In genomic region chr11:88506109-88506508, GRCm38 (mm10) we compare ENCODE assay signal across 21 mouse cellular contexts.
DNase-seq lines count a peak whose midpoint lies in the region; ATAC-seq and TF ChIP-seq lines count a peak whose summit lies in the region.
"Had no signal": no experiment of that assay in that cellular context is flagged by ENCODE, and none has a peak within 500 bp of the region (broad histone marks: within the 10 kb centered on the region; RNA-seq: fewer than 3 reads in every experiment).

No protein-coding gene starts in this region.

- no peak for TF ChIP-seq POLR2A in brain, embryonic 14.5 days (IDR thresholded peaks at IDR 0.05; ENCODE audit: borderline replicate concordance, extremely low read depth, insufficient read depth, insufficient read length, poor library complexity, severe bottlenecking)

- peaks cover 31% of the 10 kb centered on the region for H3K36me3 ChIP-seq in hindbrain, embryonic 10.5 days
- H3K36me3 ChIP-seq in hindbrain, postnatal 0 days (ENCODE audit: insufficient read depth, low read length), result no peaks in the 10 kb centered on the region
- H3K36me3 ChIP-seq in hindbrain, embryonic 11.5 days (ENCODE audit: control insufficient read depth, insufficient read depth, low read length), result no peaks in the 10 kb centered on the region
- no peaks in the 10 kb centered on the region for H3K36me3 ChIP-seq in midbrain, embryonic 15.5 days (replicated peaks)
- H3K36me3 ChIP-seq in liver, embryonic 12.5 days, result no peaks in the 10 kb centered on the region; the same call in 1 of the 2 replicates
- H3K36me3 ChIP-seq: heart, embryonic 10.5 days; limb, embryonic 15.5 days; neural tube, embryonic 12.5 days had no signal

- WGBS in hindbrain, embryonic 10.5 days, result 83% methylated on average over 13 of the region's 13 CpGs
- 55% methylated on average over 13 of the region's 13 CpGs for WGBS in hindbrain, postnatal 0 days
- 73% methylated on average over 13 of the region's 13 CpGs for WGBS in hindbrain, embryonic 11.5 days
- WGBS in midbrain, embryonic 15.5 days, result 62% methylated on average over 13 of the region's 13 CpGs
- 83% methylated on average over 13 of the region's 13 CpGs for WGBS in liver, embryonic 12.5 days (ENCODE audit: insufficient replicate concordance)

- H3K4me1 ChIP-seq in hindbrain, embryonic 10.5 days (replicated peaks), result peaks cover 78% of the 10 kb centered on the region
- peaks cover 14% of the 10 kb centered on the region for H3K4me1 ChIP-seq in hindbrain, postnatal 0 days (ENCODE audit: insufficient read depth, low read length)
- peaks cover 17% of the 10 kb centered on the region; the same call in 1 of the 2 replicates for H3K4me1 ChIP-seq in hindbrain, embryonic 11.5 days (replicated peaks; ENCODE audit: control insufficient read depth, insufficient read depth, low read length)
- peaks cover 48% of the 10 kb centered on the region for H3K4me1 ChIP-seq in midbrain, embryonic 15.5 days
- H3K4me1 ChIP-seq in liver, embryonic 12.5 days, result no peaks in the 10 kb centered on the region

- no peak overlapping the region for H3K9ac ChIP-seq in hindbrain, postnatal 0 days (replicated peaks; ENCODE audit: low read length)
- H3K9ac ChIP-seq in hindbrain, embryonic 11.5 days (ENCODE audit: low read depth, low read length), result no peak overlapping the region
- no peak overlapping the region for H3K9ac ChIP-seq in midbrain, embryonic 15.5 days
- no peak overlapping the region for H3K9ac ChIP-seq in liver, embryonic 12.5 days
- H3K9ac ChIP-seq: limb, embryonic 15.5 days; liver, postnatal 0 days; neural tube, embryonic 12.5 days had no signal

- ATAC-seq in hindbrain, postnatal 0 days, result no peak
- no peak for ATAC-seq in hindbrain, embryonic 11.5 days (ENCODE audit: low FRiP score)
- ATAC-seq in midbrain, embryonic 15.5 days (replicated peaks), result no peak
- ATAC-seq in liver, embryonic 12.5 days, result no peak
- ATAC-seq: liver, postnatal 0 days had no signal

- no peak for TF ChIP-seq CTCF in hindbrain, postnatal 0 days (IDR thresholded peaks at IDR 0.05; ENCODE audit: low read depth)
- TF ChIP-seq CTCF in brain, embryonic 14.5 days (IDR thresholded peaks at IDR 0.05; ENCODE audit: borderline replicate concordance, extremely low read depth, insufficient read depth, insufficient read length), result no peak

- peak overlapping the region; percentile 78 for H3K27ac ChIP-seq in hindbrain, embryonic 10.5 days
- H3K27ac ChIP-seq in hindbrain, postnatal 0 days, result no peak overlapping the region; the same call in 1 of the 2 replicates
- H3K27ac ChIP-seq in hindbrain, embryonic 11.5 days (ENCODE audit: low read depth, low read length), result peak overlapping the region; percentile 32; the same call in 1 of the 2 replicates
- H3K27ac ChIP-seq in midbrain, embryonic 15.5 days, result 0 out of 2 replicates have a peak overlapping the region, but pooled peaks have one; percentile 28
- H3K27ac ChIP-seq in liver, embryonic 12.5 days, result no peak overlapping the region
- H3K27ac ChIP-seq: kidney, postnatal 0 days; limb, embryonic 15.5 days; neural tube, embryonic 12.5 days; stomach, postnatal 0 days had no signal

- H3K4me2 ChIP-seq in hindbrain, postnatal 0 days (ENCODE audit: low read depth, low read length), result no peak overlapping the region
- no peak overlapping the region for H3K4me2 ChIP-seq in hindbrain, embryonic 11.5 days (replicated peaks; ENCODE audit: low read depth, low read length)
- H3K4me2 ChIP-seq in midbrain, embryonic 15.5 days, result no peak overlapping the region
- no peak overlapping the region for H3K4me2 ChIP-seq in liver, embryonic 12.5 days
- H3K4me2 ChIP-seq: limb, embryonic 15.5 days; neural tube, embryonic 12.5 days had no signal

- no peak for DNase-seq in hindbrain, embryonic 10.5 days (ENCODE audit: low spot score)
- no peak for DNase-seq in hindbrain, postnatal 0 days (ENCODE audit: low spot score)
- peak; percentile 81 for DNase-seq in brain, embryonic 14.5 days (ENCODE audit: low read depth)
- DNase-seq in hindbrain, embryonic 11.5 days (ENCODE audit: low spot score), result no peak
- DNase-seq in left cerebral cortex, postnatal 10 days (ENCODE audit: extremely low spot score in 1 of 2, low spot score in 2 of 2), result no peak
- no peak for DNase-seq in left cerebral cortex, adult 9 months (ENCODE audit: low spot score in 2 of 2)
- DNase-seq: adrenal gland, adult 8-10 months; cerebellum, adult 11 months; cerebellum, postnatal 14 days; gastrocnemius, postnatal 14 days; heart, postnatal 14 days; liver, postnatal 0 days; lung, postnatal 14 days; thymus, postnatal 14 days had no signal

- intact Hi-C loops in left cerebral cortex, postnatal 10 days (cut with DNase I), result no loop called here

- no peaks in the 10 kb centered on the region for H3K27me3 ChIP-seq in hindbrain, embryonic 10.5 days (ENCODE audit: insufficient read depth, poor library complexity, severe bottlenecking)
- no peaks in the 10 kb centered on the region for H3K27me3 ChIP-seq in hindbrain, postnatal 0 days (ENCODE audit: insufficient read depth, low read length)
- no peaks in the 10 kb centered on the region for H3K27me3 ChIP-seq in hindbrain, embryonic 11.5 days (ENCODE audit: control insufficient read depth, insufficient read depth, low read length)
- no peaks in the 10 kb centered on the region for H3K27me3 ChIP-seq in midbrain, embryonic 15.5 days (replicated peaks)
- no peaks in the 10 kb centered on the region for H3K27me3 ChIP-seq in liver, embryonic 12.5 days (replicated peaks)
- H3K27me3 ChIP-seq: limb, embryonic 15.5 days; neural tube, embryonic 12.5 days had no signal

- no peak overlapping the region for H3K4me3 ChIP-seq in hindbrain, embryonic 10.5 days
- H3K4me3 ChIP-seq in hindbrain, postnatal 0 days (ENCODE audit: low read length), result no peak overlapping the region
- H3K4me3 ChIP-seq in hindbrain, embryonic 11.5 days (ENCODE audit: low read depth, low read length), result no peak overlapping the region
- no peak overlapping the region for H3K4me3 ChIP-seq in midbrain, embryonic 15.5 days
- H3K4me3 ChIP-seq in liver, embryonic 12.5 days, result no peak overlapping the region
- H3K4me3 ChIP-seq: heart, embryonic 10.5 days; limb, embryonic 15.5 days; neural tube, embryonic 12.5 days had no signal

- H3K9me3 ChIP-seq in hindbrain, embryonic 10.5 days, result no peaks in the 10 kb centered on the region
- no peaks in the 10 kb centered on the region for H3K9me3 ChIP-seq in hindbrain, postnatal 0 days (ENCODE audit: low read length)
- H3K9me3 ChIP-seq in hindbrain, embryonic 11.5 days (ENCODE audit: control insufficient read depth, low read length), result no peaks in the 10 kb centered on the region
- no peaks in the 10 kb centered on the region for H3K9me3 ChIP-seq in midbrain, embryonic 15.5 days
- no peaks in the 10 kb centered on the region for H3K9me3 ChIP-seq in liver, embryonic 12.5 days (replicated peaks)
- H3K9me3 ChIP-seq: heart, embryonic 10.5 days; limb, embryonic 15.5 days; neural tube, embryonic 12.5 days had no signal

Comparison
In these comparisons a context has a peak if more than half of its experiments do, and no peak if none do; other contexts are left out.
1. H3K27ac ChIP-seq: peak in hindbrain, embryonic 10.5 days (single experiment), hindbrain, embryonic 11.5 days (single experiment) and midbrain, embryonic 15.5 days (single experiment); none in hindbrain, postnatal 0 days (single experiment) and liver, embryonic 12.5 days (single experiment).